Mouse (Mus musculus): ENCODE results near the gene Olfr1342. TPM values are rescaled to one million over a fixed set of nuclear protein-coding genes. Genes with fewer than 3 reads are reported as not detected.

Gene Olfr1342
- total RNA-seq, 1 experiment from 2014 or later, result not detected

Other genes starting within 250 kb of the Olfr1342 start
- 3.2 TPM in 1 of 3 replicates, not detected in the others for gene Mpl, start 235.2 kb downstream of the Olfr1342 start, total RNA-seq (2017)
- gene Tie1, start 202.7 kb downstream of the Olfr1342 start, total RNA-seq (2017), result 0.10 TPM in 1 of 3 replicates, not detected in the others
- not detected in 3 replicates for gene 2610528J11Rik, start 165.8 kb downstream of the Olfr1342 start, total RNA-seq (2017)
- gene Tmem125, start 148.7 kb downstream of the Olfr1342 start, total RNA-seq (2017), result not detected in 3 replicates
- gene Cfap57, start 72.0 kb downstream of the Olfr1342 start, total RNA-seq (2017), result not detected in 3 replicates
- gene Ebna1bp2, start 72.0 kb downstream of the Olfr1342 start, total RNA-seq (2017), result 40.9 to 70.6 TPM (median 54.9 TPM) in 3 replicates
- gene Olfr62, start 33.8 kb downstream of the Olfr1342 start, total RNA-seq (2017), result not detected in 3 replicates
- 0.32 TPM in 1 of 3 replicates, not detected in the others for gene Olfr1341, start 10.8 kb upstream of the Olfr1342 start, total RNA-seq (2017)
- gene Olfr1340, start 27.4 kb upstream of the Olfr1342 start, total RNA-seq (2017), result not detected in 3 replicates
- not detected in 3 replicates for gene Olfr1339, start 39.4 kb upstream of the Olfr1342 start, total RNA-seq (2017)
- gene Olfr1338, start 66.0 kb upstream of the Olfr1342 start, total RNA-seq (2017), result not detected in 3 replicates
- not detected in 3 replicates for gene Olfr1337, start 89.8 kb upstream of the Olfr1342 start, total RNA-seq (2017)
- gene Olfr1335, start 117.2 kb upstream of the Olfr1342 start, total RNA-seq (2017), result not detected in 3 replicates
- not detected in 3 replicates for gene Olfr1333, start 143.5 kb upstream of the Olfr1342 start, total RNA-seq (2017)
- gene Olfr1331, start 171.9 kb upstream of the Olfr1342 start, total RNA-seq (2017), result not detected in 3 replicates
- not detected in 3 replicates for gene Olfr1330, start 195.8 kb upstream of the Olfr1342 start, total RNA-seq (2017)
- not detected in 3 replicates for gene Olfr1329, start 224.7 kb upstream of the Olfr1342 start, total RNA-seq (2017)
- not detected in 3 replicates for gene Olfr1328, start 245.9 kb upstream of the Olfr1342 start, total RNA-seq (2017)

Measured in monocyte, adult 5-6 weeks (primary cell).